Mouse (Mus musculus) gastrocnemius, adult 8-10 months (tissue): ENCODE results near the gene Gm8871. TPM values are rescaled to one million over a fixed set of nuclear protein-coding genes. Genes with fewer than 3 reads are reported as not detected.
"Not testable (repeated sequence)": the region's sequence is repeated elsewhere in the genome, so short reads cannot be mapped to it uniquely, and the experiment has no call there.

ENCODE experiments used
- DNase-seq, 2 experiments: peaks; one replicate each; pipeline ENCODE4 v3.0.0; 2022; ENCODE audit warnings: low spot score in 2 of 2
- total RNA-seq, 4 experiments: library from RNA; stranded (reverse); gene quantifications; 2 replicates each; pipeline ENCODE4 v1.2.4; 2022

Gm8871 gene
- not detected for total RNA-seq

GRCm38 (mm10) chr5:10947505-10947904 lies at the start of gene Gm8871, which contains the start of gene Gm8857:
Gene Gm8871 (plus strand): TSS chr5:10947805.
Gene Gm8857 (plus strand): TSS chr5:10947807.
- not testable (repeated sequence) for DNase-seq

GRCm38 (mm10) chr5:10953512-10953911 lies 5.9 kb downstream of the Gm8871 start:
- DNase-seq, result not testable (repeated sequence)

- peak in 1 of 2 experiments; percentile 1 for DNase-seq
Observed at GRCm38 (mm10) chr5:10958057-10958456, 10.5 kb downstream of the Gm8871 start.

Other genes with a start within 250 kb of the Gm8871 start
- not detected for gene Gm8857, start within 50 bp of the Gm8871 start, total RNA-seq
- not detected for gene Gm8879, start 179.8 kb downstream of the Gm8871 start, total RNA-seq
- gene Gm5861, start 235.3 kb downstream of the Gm8871 start, total RNA-seq, result not detected